Mouse (Mus musculus) adrenal gland, postnatal 10 days (tissue): Measurements from ENCODE around the gene Rnf115. TPM values are rescaled to one million over a fixed set of nuclear protein-coding genes. Genes with fewer than 3 reads are reported as not detected.
"Not testable (repeated sequence)": the region's sequence is repeated elsewhere in the genome, so short reads cannot be mapped to it uniquely, and the experiment has no call there.

Experiments used
- DNase-seq: peaks from one replicate; pipeline ENCODE4 v3.0.0; 2021; ENCODE audit warnings: mixed read lengths
- total RNA-seq, 2 experiments: library from RNA; stranded (reverse); gene quantifications; 2 replicates each; pipeline ENCODE4 v1.2.3; 2021

The Rnf115 gene
- total RNA-seq, 2 experiments from 2014 or later = 34.1 to 35.7 TPM

- DNase-seq = peak; percentile 94
Measured at GRCm38 (mm10) chr3:96707903-96708683, 19.4 kb upstream of the Rnf115 start, which contains the start of gene Nudt17. Nudt17 (minus strand) TSS chr3:96708562.

- DNase-seq = no peak
Measured at GRCm38 (mm10) chr3:96708684-96709064, 18.8 kb upstream of the Rnf115 start.

- DNase-seq = no peak
Measured at GRCm38 (mm10) chr3:96714286-96714685, 13.2 kb upstream of the Rnf115 start.

- DNase-seq = no peak
Measured at GRCm38 (mm10) chr3:96715854-96716253, 11.6 kb upstream of the Rnf115 start.

GRCm38 (mm10) chr3:96719173-96719572 is 8.3 kb upstream of the Rnf115 start:
- DNase-seq = peak; percentile 71

GRCm38 (mm10) chr3:96727828-96728633 is 567 bp downstream of the Rnf115 start:
- DNase-seq = no peak

GRCm38 (mm10) chr3:96728634-96729402 is 1.4 kb downstream of the Rnf115 start:
- no peak for DNase-seq

GRCm38 (mm10) chr3:96729403-96729784 is 1.9 kb downstream of the Rnf115 start:
- no peak for DNase-seq

GRCm38 (mm10) chr3:96730785-96731184 is 3.3 kb downstream of the Rnf115 start:
- no peak for DNase-seq

GRCm38 (mm10) chr3:96733984-96734383 is 6.5 kb downstream of the Rnf115 start:
- no peak for DNase-seq

- no peak for DNase-seq
Measured at GRCm38 (mm10) chr3:96735200-96735599, 7.7 kb downstream of the Rnf115 start.

GRCm38 (mm10) chr3:96737013-96737740 is 9.7 kb downstream of the Rnf115 start:
- peak; percentile 44 for DNase-seq

- no peak for DNase-seq
Measured at GRCm38 (mm10) chr3:96737995-96738394, 10.5 kb downstream of the Rnf115 start.

GRCm38 (mm10) chr3:96740279-96740678 is 12.8 kb downstream of the Rnf115 start:
- DNase-seq = not testable (repeated sequence)

- no peak for DNase-seq
Measured at GRCm38 (mm10) chr3:96744348-96744747, 16.9 kb downstream of the Rnf115 start.

- DNase-seq = no peak
Measured at GRCm38 (mm10) chr3:96746829-96747228, 19.4 kb downstream of the Rnf115 start.

- no peak for DNase-seq
Measured at GRCm38 (mm10) chr3:96755935-96756334, 28.5 kb downstream of the Rnf115 start.

GRCm38 (mm10) chr3:96757691-96758090 is 30.2 kb downstream of the Rnf115 start:
- no peak for DNase-seq

- DNase-seq = no peak
Measured at GRCm38 (mm10) chr3:96759695-96760094, 32.2 kb downstream of the Rnf115 start.

- DNase-seq = peak; percentile 12
Measured at GRCm38 (mm10) chr3:96764528-96764927, 37.1 kb downstream of the Rnf115 start.

GRCm38 (mm10) chr3:96769971-96770370 is 42.5 kb downstream of the Rnf115 start:
- no peak for DNase-seq

GRCm38 (mm10) chr3:96772949-96773348 is 45.5 kb downstream of the Rnf115 start:
- DNase-seq = peak; percentile 16
